Mouse (Mus musculus): Measurements from ENCODE around the gene Ccdc107.

Gene Ccdc107

DNA sequence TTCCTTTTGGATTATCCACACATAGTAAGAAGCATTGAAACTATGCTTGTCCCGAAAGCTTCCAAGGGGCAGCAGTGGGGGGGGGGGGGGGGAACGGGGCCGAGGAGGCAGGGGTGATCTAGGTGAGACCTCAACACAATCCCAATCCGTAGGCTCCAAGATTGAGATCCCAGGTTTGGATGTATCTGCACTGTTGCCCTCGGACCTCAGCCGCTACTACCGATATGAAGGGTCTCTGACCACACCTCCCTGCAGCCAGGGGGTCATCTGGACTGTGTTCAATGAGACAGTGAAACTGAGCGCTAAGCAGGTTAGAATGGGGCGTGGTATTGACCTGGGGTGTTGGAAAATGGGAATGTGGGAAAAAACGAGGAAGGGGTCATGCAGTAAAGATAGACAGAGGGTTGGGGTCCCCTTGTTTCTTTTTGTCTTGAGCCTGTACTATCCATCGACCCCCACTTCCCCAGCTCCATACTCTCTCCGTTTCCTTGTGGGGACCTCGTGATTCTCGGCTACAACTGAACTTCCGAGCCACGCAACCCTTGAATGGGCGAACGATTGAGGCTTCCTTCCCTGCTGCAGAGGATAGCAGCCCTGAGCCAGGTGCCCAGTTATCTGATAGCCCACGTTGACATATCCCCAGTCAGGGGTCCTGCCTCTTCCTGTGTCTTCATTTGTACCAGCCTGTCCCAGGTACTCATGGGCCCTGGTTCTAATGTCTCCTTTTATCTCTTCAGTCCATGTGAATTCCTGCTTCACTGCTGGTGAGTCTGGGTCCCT lies 19.2 kb downstream of the Ccdc107 start:
- in situ Hi-C loops (cut with MboI), result no loop called here

DNA sequence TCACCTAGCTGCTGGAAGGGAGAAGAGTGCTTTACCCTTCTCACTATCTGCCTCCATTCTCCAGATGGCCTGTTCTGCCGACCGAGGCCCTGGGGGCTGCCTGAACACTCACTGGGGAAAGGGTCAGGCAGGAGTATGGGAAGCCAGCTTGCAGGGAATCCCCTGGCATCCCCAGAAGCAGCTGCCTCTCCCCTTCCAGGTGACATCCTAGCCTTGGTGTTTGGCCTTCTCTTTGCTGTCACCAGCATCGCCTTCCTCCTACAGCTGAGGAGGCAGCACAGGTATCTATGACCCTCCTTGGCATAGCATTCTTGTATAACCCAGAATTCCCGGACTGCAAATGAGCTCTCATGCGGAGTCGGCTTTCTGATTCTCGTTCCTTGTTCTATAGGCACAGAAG lies 20.0 kb downstream of the Ccdc107 start:
- in situ Hi-C loops (cut with MboI), result no loop called here

DNA sequence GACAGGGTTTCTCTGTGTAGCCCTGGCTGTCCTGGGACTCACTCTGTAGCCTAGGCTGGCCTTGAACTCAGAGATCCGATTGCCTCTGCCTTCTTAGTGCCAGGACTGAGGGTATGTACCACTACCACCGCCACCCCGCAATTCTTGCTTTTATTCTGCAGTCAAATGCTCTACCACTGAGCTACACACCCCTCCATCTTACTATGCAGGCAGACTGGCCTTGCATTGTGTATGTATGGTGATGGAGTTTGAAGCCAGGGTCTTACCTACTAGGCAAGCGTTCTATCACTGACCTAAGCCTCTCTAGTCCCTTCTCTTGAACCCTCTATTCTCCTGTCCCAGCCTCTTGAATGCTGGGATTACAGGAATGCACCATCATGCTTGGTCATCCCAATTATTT lies 20.6 kb downstream of the Ccdc107 start:
- in situ Hi-C loops (cut with MboI), result no loop called here

GRCm38 (mm10) chr4:43513791-43514190 lies 21.1 kb downstream of the Ccdc107 start:
- in situ Hi-C loops (cut with MboI), result no loop called here

DNA sequence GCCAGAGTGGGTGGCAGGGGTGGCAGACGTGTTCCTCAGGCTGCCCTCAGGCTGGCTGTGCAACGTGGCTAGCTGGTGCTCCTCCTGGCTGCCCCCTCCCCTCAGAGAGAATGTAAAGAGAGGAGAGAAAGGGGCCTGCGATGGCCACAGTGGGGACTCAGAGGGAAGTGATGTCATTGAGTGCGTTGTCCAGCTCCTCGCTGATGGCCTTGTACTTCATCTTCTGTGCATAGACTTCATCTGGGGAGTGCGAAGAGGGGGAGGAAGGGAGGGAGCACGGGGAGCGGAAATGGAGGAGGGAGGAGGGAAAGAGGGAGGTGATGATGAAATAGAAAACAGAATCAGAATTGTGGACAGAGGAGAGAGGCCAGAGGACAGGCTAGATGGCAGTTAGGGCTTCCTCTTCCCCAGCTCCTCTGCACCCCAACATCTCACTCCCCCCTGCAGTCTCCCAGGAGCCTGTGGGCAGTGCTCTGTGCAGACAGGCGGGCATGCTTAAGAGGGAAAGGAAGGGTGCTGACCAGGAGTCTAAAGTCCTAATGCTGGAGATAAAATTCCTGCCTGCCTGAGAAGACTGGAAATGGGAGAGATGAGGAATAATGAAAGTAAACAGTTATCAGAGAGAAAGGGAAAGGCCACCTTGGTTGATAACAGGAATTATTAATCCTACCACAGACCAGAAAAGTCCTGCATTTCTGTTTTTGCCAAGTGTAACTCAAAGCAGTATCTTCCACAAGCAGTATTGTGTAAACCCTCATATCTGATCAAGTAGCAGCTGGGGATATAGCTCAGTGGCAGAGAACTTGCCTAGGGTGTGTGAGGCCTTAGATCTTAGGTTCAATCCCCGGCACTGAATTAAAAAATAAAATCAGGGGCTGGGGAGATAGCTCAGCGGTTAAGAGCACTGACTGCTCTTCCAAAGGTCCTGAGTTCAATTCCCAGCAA lies 23.3 kb downstream of the Ccdc107 start:
- in situ Hi-C loops (cut with MboI), result no loop called here

DNA sequence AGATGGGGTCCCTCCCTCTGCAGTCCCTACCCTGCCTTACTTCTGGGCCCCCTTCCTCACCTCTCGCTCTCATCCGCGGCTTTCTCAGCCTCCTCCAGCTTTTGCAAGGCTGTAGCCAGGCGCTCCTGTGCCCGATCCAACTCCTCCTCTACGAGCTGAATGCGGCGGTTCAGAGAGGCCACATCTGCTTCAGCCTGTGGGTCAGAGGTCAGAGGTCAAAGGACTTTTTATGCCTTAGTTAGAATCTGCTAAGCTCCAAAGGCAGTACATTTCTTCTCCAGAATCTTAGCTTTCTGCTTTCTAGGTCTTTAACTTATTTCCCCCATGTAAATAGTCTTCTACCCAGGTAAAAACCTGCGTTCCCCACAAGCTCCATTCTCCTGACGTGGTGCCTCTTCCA lies 26.9 kb downstream of the Ccdc107 start:
- in situ Hi-C loops (cut with MboI), result no loop called here

DNA sequence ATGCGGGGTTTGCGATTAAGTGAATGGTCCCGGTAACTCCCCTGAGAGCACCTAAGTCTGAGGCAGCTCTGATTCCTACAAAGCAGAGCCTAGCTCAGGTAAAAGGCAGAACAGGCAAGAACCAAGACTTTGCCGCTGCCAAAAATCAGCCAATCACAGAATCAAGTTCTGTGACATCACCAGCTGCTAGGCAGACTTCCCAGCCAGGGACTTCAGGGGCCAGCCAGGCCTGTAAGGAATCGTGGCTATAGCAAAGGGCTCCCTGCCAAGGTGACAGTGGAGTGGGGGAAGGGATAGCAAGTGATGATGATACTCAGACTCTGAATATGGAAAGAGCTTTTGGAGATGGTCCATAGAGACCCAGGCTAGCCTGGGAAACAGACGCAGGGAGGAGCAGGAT lies 27.3 kb downstream of the Ccdc107 start:
- in situ Hi-C loops (cut with MboI), result no loop called here

DNA sequence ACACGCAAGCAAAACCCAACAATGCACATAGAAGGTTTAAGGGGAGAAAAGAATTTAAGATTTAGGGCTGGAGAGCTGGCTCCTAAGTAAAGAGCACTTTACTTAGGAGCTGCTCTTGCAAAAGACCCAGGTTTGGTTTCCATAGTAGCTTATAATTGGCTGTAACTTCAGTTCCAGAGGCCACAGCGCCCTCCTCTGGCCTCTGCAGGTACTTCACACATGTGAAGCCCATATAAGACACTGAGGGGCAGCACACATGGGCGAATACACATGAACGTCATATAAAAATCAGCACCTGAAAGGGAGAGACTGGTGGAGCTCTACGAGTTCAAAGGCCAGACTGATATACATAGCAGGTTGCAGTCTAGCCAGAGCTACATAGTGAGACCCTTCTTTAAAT lies 35.2 kb downstream of the Ccdc107 start:
- in situ Hi-C loops (cut with MboI), result no loop called here

- in situ Hi-C loops (cut with MboI), result no loop called here
Measured at GRCm38 (mm10) chr4:43528487-43528886, 35.8 kb downstream of the Ccdc107 start.

DNA sequence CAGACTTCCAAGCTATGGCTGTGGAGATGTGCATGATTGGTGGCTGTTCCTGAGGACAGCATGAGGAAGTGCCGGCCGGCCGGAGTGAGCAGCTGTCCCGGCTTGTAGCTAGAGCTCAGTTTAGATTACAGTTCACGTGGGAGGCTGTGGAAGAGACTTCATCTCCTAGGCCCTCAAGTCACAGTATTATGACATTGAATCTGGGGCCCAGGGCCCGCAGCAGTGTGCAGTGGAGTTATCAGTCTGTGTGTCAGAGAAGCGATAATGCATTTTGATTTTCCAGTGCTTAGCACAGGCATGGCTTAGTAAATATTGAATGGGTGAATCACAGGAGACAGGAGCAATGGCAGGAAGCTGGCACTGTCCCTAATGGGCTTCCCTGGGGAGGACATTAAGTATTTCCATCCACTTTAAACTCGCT lies 37.4 kb downstream of the Ccdc107 start:
- in situ Hi-C loops (cut with MboI), result no loop called here

DNA sequence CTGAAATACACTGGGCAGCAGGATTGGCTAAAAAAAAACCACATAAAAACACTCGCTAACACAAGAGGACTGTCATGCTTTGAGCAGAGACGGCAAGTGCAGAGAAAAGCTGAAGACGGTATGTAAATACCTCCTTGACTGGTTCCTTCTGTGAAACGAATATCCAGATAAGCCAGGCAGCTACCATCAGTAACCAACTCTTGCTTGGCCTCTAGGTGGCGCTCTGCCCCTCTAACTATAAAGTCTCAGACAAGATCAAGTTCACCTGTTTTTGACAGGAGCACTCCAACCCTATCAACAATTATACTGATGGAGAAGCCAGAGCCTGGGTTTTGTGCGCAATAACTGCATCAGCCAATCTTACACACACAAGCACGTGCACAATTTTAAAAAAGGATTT lies 37.9 kb downstream of the Ccdc107 start:
- in situ Hi-C loops (cut with MboI), result no loop called here

- in situ Hi-C loops (cut with MboI), result no loop called here
Measured at GRCm38 (mm10) chr4:43533270-43533669, 40.6 kb downstream of the Ccdc107 start.

- in situ Hi-C loops (cut with MboI), result no loop called here
Measured at GRCm38 (mm10) chr4:43535628-43536027, 42.9 kb downstream of the Ccdc107 start.

DNA sequence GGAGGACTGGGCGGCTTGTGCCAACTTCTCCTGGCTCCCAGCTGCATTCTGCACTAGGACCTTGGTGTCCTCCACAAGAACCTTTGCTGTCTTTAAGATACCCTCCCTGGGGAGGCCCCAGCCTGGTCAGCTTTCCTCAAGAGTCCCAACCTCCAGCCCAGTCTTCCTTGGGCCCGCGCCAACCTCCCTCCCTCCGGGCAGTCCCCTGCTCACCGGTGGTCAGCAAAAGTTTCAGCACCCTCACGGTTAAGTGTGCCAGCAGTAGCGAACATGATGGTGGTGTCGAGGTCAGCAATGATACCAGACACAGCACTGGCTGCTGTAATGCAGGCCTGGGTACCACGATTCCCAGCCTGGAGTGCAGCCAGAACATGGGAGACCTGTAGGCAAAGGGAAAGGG lies 43.3 kb downstream of the Ccdc107 start:
- in situ Hi-C loops (cut with MboI), result no loop called here

DNA sequence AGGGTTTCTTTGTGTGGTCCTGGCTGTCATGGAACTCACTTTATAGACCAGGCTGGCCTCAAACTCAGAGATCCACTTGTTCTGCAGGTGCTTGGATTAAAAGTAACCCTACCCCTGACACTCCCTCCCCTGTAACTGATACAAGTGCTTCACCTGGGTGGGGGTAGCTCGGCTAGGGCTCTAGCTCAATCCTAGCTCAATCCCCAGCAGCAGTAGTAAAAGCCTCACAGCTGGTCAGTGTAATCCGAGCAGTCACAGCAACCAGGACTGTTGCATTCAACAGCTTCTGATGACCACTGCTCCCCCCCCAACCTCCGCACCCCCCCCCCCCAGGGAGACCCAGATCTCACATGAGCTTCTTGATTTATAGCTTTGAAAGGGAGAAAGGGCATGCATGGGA lies 49.3 kb downstream of the Ccdc107 start:
- in situ Hi-C loops (cut with MboI), result no loop called here
